Mouse (Mus musculus): ENCODE results near the gene Rreb1. TPM values are rescaled to one million over a fixed set of nuclear protein-coding genes. Genes with fewer than 3 reads are reported as not detected.

Gene Rreb1
- 13.0 TPM in 2 replicates for polyA plus RNA-seq (2015; fragmentation: Nextera tagmentation; extraction: Ambion mirVana)

DNA sequence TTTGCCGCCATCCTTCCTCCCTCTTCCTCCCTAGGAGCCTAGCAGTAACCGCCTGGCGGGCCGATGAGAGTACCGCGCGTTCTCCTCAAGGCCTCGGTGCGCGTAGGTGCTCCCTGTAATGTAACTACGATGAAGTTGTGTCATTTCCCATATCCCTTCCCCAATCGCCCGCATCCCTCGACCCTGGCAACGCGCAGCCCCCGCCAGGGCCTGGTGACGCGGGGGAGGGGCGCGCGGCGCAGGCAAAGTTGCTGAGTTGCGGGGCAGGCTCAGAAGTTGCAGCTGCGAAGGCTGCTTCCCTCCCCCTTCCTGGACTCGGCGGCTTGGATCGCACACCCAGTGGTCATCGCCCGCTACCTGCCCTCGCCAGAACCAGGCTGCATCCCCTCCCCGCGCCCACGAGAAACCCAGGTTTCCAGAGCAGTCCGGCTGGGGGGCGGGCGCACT lies at the start of gene Rreb1:
TSS of gene Rreb1 (plus strand) at position 254 of the 447 bp plus-strand sequence.
- Histone ChIP-seq H3K27ac (ENCODE audit: low read length) (no peak within 1 kb of the TSS; the same call in 1 of the 2 replicates), H3K4me3 (ENCODE audit: low read length) (peak within 1 kb of the TSS; percentile 73)
- WGBS = under 1% methylated on average over 34 of the region's 37 CpGs

DNA sequence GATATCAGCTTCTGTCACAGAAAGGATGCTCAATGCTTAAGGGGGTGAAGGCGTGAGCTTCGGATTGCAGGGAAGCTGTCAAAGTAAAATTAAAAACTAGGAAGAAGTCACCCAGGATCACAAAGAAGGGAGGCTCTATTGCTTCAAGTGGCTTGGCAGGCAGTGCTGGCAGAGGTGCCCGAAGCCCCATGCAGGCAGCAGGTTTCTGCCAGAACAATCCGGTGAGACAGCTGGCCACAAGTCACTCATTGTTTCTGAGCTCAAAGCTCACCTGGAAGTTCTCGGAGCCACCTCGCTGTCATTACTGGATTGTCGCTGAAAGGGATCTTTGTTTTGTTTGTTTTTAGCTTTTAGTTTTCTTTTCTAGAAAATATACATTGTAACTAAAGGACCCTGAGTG lies 49.6 kb upstream of the Rreb1 start:
- H3K36me3 ChIP-seq (ENCODE audit: control insufficient read depth, insufficient read depth) = no peaks in the 10 kb centered on the region
- H3K4me3 ChIP-seq (ENCODE audit: low read length) = no peak overlapping the region
- H3K9me3 ChIP-seq (replicated peaks; ENCODE audit: control insufficient read depth, low read length) = no peaks in the 10 kb centered on the region
- no peak overlapping the region for H3K9ac ChIP-seq (ENCODE audit: low read length)
- H3K27me3 ChIP-seq (ENCODE audit: control insufficient read depth, insufficient read depth, low read length) = no peaks in the 10 kb centered on the region
- no peaks in the 10 kb centered on the region; the same call in 1 of the 2 replicates for H3K4me1 ChIP-seq (ENCODE audit: control insufficient read depth, insufficient read depth, low read length)
- ATAC-seq (replicated peaks; ENCODE audit: extremely low read depth, insufficient read depth, low FRiP score) = no peak
- WGBS = 69% methylated on average over 7 of the region's 7 CpGs
- no peak overlapping the region for H3K27ac ChIP-seq (ENCODE audit: low read length)
- no peak overlapping the region for H3K4me2 ChIP-seq (ENCODE audit: low read depth, low read length)

More for the DNA sequence above, at the start of gene Rreb1:
- H3K27me3 ChIP-seq (ENCODE audit: control insufficient read depth, insufficient read depth, low read length) = 0 out of 2 replicates have a peak, but pooled peaks cover 2% of the 10 kb centered on the region
- H3K36me3 ChIP-seq (ENCODE audit: control insufficient read depth, insufficient read depth) = no peaks in the 10 kb centered on the region
- peak within 1 kb of the TSS; percentile 80 for H3K9ac ChIP-seq (ENCODE audit: low read length)
- H3K4me2 ChIP-seq (ENCODE audit: low read depth, low read length) = peak within 1 kb of the TSS; percentile 100
- no peaks in the 10 kb centered on the region for H3K9me3 ChIP-seq (replicated peaks; ENCODE audit: control insufficient read depth, low read length)
- peaks cover 8% of the 10 kb centered on the region for H3K4me1 ChIP-seq (ENCODE audit: control insufficient read depth, insufficient read depth, low read length)
- peak; percentile 56 for ATAC-seq (replicated peaks; ENCODE audit: extremely low read depth, insufficient read depth, low FRiP score)

GRCm38 (mm10) chr13:37731914-37732693 lies 46.1 kb upstream of the Rreb1 start:
- Histone ChIP-seq H3K9ac (ENCODE audit: low read length) (no peak overlapping the region), H3K4me3 (ENCODE audit: low read length) (no peak overlapping the region), H3K27me3 (ENCODE audit: control insufficient read depth, insufficient read depth, low read length) (no peaks in the 10 kb centered on the region), H3K27ac (ENCODE audit: low read length) (peak overlapping the region; percentile 31; the same call in 1 of the 2 replicates), H3K4me1 (ENCODE audit: control insufficient read depth, insufficient read depth, low read length) (no peaks in the 10 kb centered on the region; the same call in 1 of the 2 replicates), H3K4me2 (ENCODE audit: low read depth, low read length) (peak overlapping the region; percentile 31; the same call in 1 of the 2 replicates), H3K9me3 (replicated peaks; ENCODE audit: control insufficient read depth, low read length) (no peaks in the 10 kb centered on the region), H3K36me3 (ENCODE audit: control insufficient read depth, insufficient read depth) (no peaks in the 10 kb centered on the region)
- ATAC-seq (replicated peaks; ENCODE audit: extremely low read depth, insufficient read depth, low FRiP score) = no peak
- WGBS = 39% methylated on average over 12 of the region's 12 CpGs

DNA sequence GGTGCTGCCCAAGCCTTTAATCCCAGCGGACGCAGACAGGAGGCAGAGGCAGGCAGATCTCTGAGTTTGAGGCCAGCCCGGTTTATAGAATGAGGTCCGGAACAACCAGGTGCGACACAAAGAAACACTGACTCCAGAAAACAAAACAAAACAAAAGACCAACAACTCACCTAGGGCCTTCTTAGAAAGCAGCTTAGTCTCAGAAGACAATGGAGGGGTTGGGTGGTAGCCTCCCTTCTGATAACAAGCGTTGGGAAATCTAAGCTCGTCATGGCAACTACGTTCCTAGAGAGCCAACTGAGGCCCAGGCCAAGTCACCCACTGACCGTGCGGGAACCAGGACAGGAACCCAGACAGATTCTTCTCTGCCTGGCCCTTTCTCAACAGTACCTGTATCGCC lies 43.7 kb upstream of the Rreb1 start:
- ATAC-seq (replicated peaks; ENCODE audit: extremely low read depth, insufficient read depth, low FRiP score) = no peak
- no peak overlapping the region for H3K4me2 ChIP-seq (ENCODE audit: low read depth, low read length)

DNA sequence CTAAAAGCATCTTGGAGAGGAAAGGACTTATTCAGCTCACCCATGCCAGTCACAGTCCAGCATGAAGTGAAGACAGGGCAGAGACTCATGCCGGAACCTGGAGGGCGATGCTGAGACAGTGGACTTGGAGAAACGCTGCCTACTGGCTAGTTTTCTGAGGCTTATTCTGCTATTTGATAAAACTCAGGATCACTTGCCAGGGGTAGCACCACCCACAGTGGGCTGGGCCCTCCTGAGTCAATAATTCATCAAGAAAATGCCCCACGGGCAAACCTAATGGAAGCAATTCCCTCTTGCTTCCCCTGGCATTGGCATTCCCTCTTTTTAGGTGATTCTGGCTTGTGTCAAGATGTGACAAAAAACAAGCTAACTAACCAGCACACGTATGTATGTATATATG lies 38.1 kb upstream of the Rreb1 start:
- H3K4me2 ChIP-seq (ENCODE audit: low read depth, low read length) = no peak overlapping the region
- no peaks in the 10 kb centered on the region for H3K27me3 ChIP-seq (ENCODE audit: control insufficient read depth, insufficient read depth, low read length)
- no peaks in the 10 kb centered on the region for H3K36me3 ChIP-seq (ENCODE audit: control insufficient read depth, insufficient read depth)
- ATAC-seq (replicated peaks; ENCODE audit: extremely low read depth, insufficient read depth, low FRiP score) = no peak
- peaks cover 9% of the 10 kb centered on the region for H3K4me1 ChIP-seq (ENCODE audit: control insufficient read depth, insufficient read depth, low read length)
- 75% methylated on average over 5 of the region's 5 CpGs for WGBS
- H3K9me3 ChIP-seq (replicated peaks; ENCODE audit: control insufficient read depth, low read length) = no peaks in the 10 kb centered on the region
- no peak overlapping the region for H3K9ac ChIP-seq (ENCODE audit: low read length)
- H3K27ac ChIP-seq (ENCODE audit: low read length) = no peak overlapping the region
- no peak overlapping the region for H3K4me3 ChIP-seq (ENCODE audit: low read length)

More for the DNA sequence above, 43.7 kb upstream of the Rreb1 start:
- 91% methylated on average over 11 of the region's 11 CpGs for WGBS
- H3K4me3 ChIP-seq (ENCODE audit: low read length) = no peak overlapping the region
- H3K9me3 ChIP-seq (replicated peaks; ENCODE audit: control insufficient read depth, low read length) = no peaks in the 10 kb centered on the region
- H3K9ac ChIP-seq (ENCODE audit: low read length) = no peak overlapping the region
- H3K27me3 ChIP-seq (ENCODE audit: control insufficient read depth, insufficient read depth, low read length) = no peaks in the 10 kb centered on the region
- H3K27ac ChIP-seq (ENCODE audit: low read length) = no peak overlapping the region
- H3K4me1 ChIP-seq (ENCODE audit: control insufficient read depth, insufficient read depth, low read length) = no peaks in the 10 kb centered on the region; the same call in 1 of the 2 replicates
- H3K36me3 ChIP-seq (ENCODE audit: control insufficient read depth, insufficient read depth) = no peaks in the 10 kb centered on the region

GRCm38 (mm10) chr13:37740752-37741151 lies 37.4 kb upstream of the Rreb1 start:
- Histone ChIP-seq H3K36me3 (ENCODE audit: control insufficient read depth, insufficient read depth) (no peaks in the 10 kb centered on the region), H3K9me3 (replicated peaks; ENCODE audit: control insufficient read depth, low read length) (no peaks in the 10 kb centered on the region), H3K4me3 (ENCODE audit: low read length) (no peak overlapping the region), H3K27ac (ENCODE audit: low read length) (no peak overlapping the region; the same call in 1 of the 2 replicates), H3K4me1 (ENCODE audit: control insufficient read depth, insufficient read depth, low read length) (peaks cover 9% of the 10 kb centered on the region), H3K9ac (ENCODE audit: low read length) (no peak overlapping the region), H3K27me3 (ENCODE audit: control insufficient read depth, insufficient read depth, low read length) (no peaks in the 10 kb centered on the region), H3K4me2 (ENCODE audit: low read depth, low read length) (0 out of 2 replicates have a peak overlapping the region, but pooled peaks have one; percentile 26)
- no peak for ATAC-seq (replicated peaks; ENCODE audit: extremely low read depth, insufficient read depth, low FRiP score)
- 29% methylated on average over 5 of the region's 5 CpGs for whole genome bisulfite sequencing

- H3K4me1 ChIP-seq (ENCODE audit: control insufficient read depth, insufficient read depth, low read length) = peaks cover 9% of the 10 kb centered on the region
- no peaks in the 10 kb centered on the region for H3K36me3 ChIP-seq (ENCODE audit: control insufficient read depth, insufficient read depth)
- no peak overlapping the region for H3K27ac ChIP-seq (ENCODE audit: low read length)
- H3K4me3 ChIP-seq (ENCODE audit: low read length) = no peak overlapping the region
- no peaks in the 10 kb centered on the region for H3K27me3 ChIP-seq (ENCODE audit: control insufficient read depth, insufficient read depth, low read length)
- no peaks in the 10 kb centered on the region for H3K9me3 ChIP-seq (replicated peaks; ENCODE audit: control insufficient read depth, low read length)
- no peak overlapping the region for H3K4me2 ChIP-seq (ENCODE audit: low read depth, low read length)
- no peak overlapping the region for H3K9ac ChIP-seq (ENCODE audit: low read length)
- WGBS = 73% methylated on average over 4 of the region's 4 CpGs
- no peak for ATAC-seq (replicated peaks; ENCODE audit: extremely low read depth, insufficient read depth, low FRiP score)
Observed at GRCm38 (mm10) chr13:37742248-37742647, 36.0 kb upstream of the Rreb1 start.

DNA sequence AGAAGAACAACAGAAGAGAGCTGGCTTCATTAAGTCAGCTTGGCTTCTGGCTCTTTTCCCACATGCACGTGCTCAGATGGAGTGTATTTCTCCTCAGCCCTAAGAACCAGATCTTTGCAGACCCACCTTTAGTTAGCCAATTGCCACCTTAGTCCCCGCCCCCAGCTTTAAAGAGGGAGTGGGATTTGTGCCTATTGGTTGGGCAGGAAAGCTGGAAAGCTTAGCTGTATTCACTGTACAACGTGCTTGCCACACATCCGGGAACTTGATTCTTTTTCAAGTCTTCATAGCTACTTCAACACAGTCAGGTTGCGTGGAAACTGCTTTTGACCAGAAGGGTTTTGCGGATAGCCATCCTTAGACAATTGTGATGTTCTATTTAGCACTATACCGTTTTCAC lies 30.7 kb upstream of the Rreb1 start:
- H3K27me3 ChIP-seq (ENCODE audit: control insufficient read depth, insufficient read depth, low read length) = no peaks in the 10 kb centered on the region
- no peaks in the 10 kb centered on the region for H3K36me3 ChIP-seq (ENCODE audit: control insufficient read depth, insufficient read depth)
- peaks cover 8% of the 10 kb centered on the region for H3K4me1 ChIP-seq (ENCODE audit: control insufficient read depth, insufficient read depth, low read length)
- H3K9me3 ChIP-seq (replicated peaks; ENCODE audit: control insufficient read depth, low read length) = no peaks in the 10 kb centered on the region
- H3K27ac ChIP-seq (ENCODE audit: low read length) = no peak overlapping the region
- no peak overlapping the region for H3K9ac ChIP-seq (ENCODE audit: low read length)
- no peak overlapping the region for H3K4me2 ChIP-seq (ENCODE audit: low read depth, low read length)
- ATAC-seq (replicated peaks; ENCODE audit: extremely low read depth, insufficient read depth, low FRiP score) = no peak
- 68% methylated on average over 7 of the region's 7 CpGs for WGBS
- no peak overlapping the region for H3K4me3 ChIP-seq (ENCODE audit: low read length)

DNA sequence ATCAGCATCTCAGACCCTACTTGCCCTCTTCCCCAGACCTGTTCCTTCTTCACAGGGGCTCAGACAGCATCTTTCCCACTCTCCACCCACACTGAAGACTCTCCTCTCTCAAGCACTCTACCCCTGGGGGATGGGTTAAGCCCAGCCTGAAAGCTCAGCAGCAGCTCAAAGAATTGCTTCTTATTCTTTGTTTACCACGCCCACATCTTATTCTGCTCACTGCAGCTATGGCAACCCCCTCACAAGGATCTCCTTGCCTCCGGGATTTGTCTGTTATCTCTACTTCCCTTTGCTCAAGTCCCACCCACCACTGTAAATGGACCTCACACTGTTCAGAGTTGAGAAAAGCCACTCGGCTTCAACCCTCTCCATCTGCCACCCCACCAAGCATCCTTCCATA lies 28.7 kb upstream of the Rreb1 start:
- Histone ChIP-seq H3K4me1 (ENCODE audit: control insufficient read depth, insufficient read depth, low read length) (peaks cover 8% of the 10 kb centered on the region), H3K36me3 (ENCODE audit: control insufficient read depth, insufficient read depth) (no peaks in the 10 kb centered on the region), H3K4me2 (ENCODE audit: low read depth, low read length) (no peak overlapping the region), H3K9ac (ENCODE audit: low read length) (no peak overlapping the region), H3K4me3 (ENCODE audit: low read length) (no peak overlapping the region), H3K27ac (ENCODE audit: low read length) (no peak overlapping the region), H3K9me3 (replicated peaks; ENCODE audit: control insufficient read depth, low read length) (no peaks in the 10 kb centered on the region), H3K27me3 (ENCODE audit: control insufficient read depth, insufficient read depth, low read length) (no peaks in the 10 kb centered on the region)
- ATAC-seq (replicated peaks; ENCODE audit: extremely low read depth, insufficient read depth, low FRiP score) = no peak
- 33% methylated on average over 3 of the region's 3 CpGs for WGBS

Measured in heart, embryonic 16.5 days (tissue).